Mouse (Mus musculus): ENCODE results near the gene Gm49387. TPM values are rescaled to one million over a fixed set of nuclear protein-coding genes. Genes with fewer than 3 reads are reported as not detected.

Gene Gm49387
- total RNA-seq (2023; ENCODE audit: inconsistent age), result 0.45 TPM in 1 of 4 replicates, not detected in the others

GRCm38 (mm10) chr14:31640346-31640889 lies at the start of gene Gm49387:
Gm49387 (minus strand) TSS chr14:31640878.

GRCm38 (mm10) chr14:31640890-31641505 lies 320 bp upstream of the Gm49387 start, which contains the start of the genes Btd and Hacl1:
Btd (plus strand) TSS chr14:31641028.
Hacl1 (minus strand) TSS chr14:31641286.

GRCm38 (mm10) chr14:31591243-31591642 lies 49.4 kb downstream of the Gm49387 start, which contains the start of gene Colq:
Colq (minus strand) TSS chr14:31591343.

Other genes with a start within 250 kb of the Gm49387 start
- gene Sh3bp5, start 204.8 kb downstream of the Gm49387 start, total RNA-seq (2023; ENCODE audit: inconsistent age), result 263 to 304 TPM (median 276 TPM) in 4 replicates
- 33.2 to 41.6 TPM (median 35.5 TPM) in 4 replicates for gene Eaf1, start 146.5 kb downstream of the Gm49387 start, total RNA-seq (2023; ENCODE audit: inconsistent age)
- 35.6 to 43.9 TPM (median 40.2 TPM) in 4 replicates for gene Mettl6, start 145.8 kb downstream of the Gm49387 start, total RNA-seq (2023; ENCODE audit: inconsistent age)
- 3.6 to 5.0 TPM (median 4.3 TPM) in 4 replicates for gene Colq, start 49.5 kb downstream of the Gm49387 start, total RNA-seq (2023; ENCODE audit: inconsistent age)
- 12.0 to 14.3 TPM (median 13.5 TPM) in 4 replicates for gene Btd, start 150 bp upstream of the Gm49387 start, total RNA-seq (2023; ENCODE audit: inconsistent age)
- gene Hacl1, start 408 bp upstream of the Gm49387 start, total RNA-seq (2023; ENCODE audit: inconsistent age), result 6.2 to 12.6 TPM (median 7.8 TPM) in 4 replicates
- 31.2 to 41.2 TPM (median 37.7 TPM) in 4 replicates for gene Ankrd28, start 189.8 kb upstream of the Gm49387 start, total RNA-seq (2023; ENCODE audit: inconsistent age)

Data from B cell, adult (primary cell).